Mouse (Mus musculus) hindbrain, embryonic 14.5 days (tissue): ENCODE measurements around the gene Mlip. TPM values are rescaled to one million over a fixed set of nuclear protein-coding genes. Genes with fewer than 3 reads are reported as not detected.

Source experiments
- ATAC-seq: fragments of 200-750 bp; cut with Nextera tagmentation; 2 replicates; pipeline ENCODE4 v1.8.0; 2017; ENCODE audit warnings: moderate number of reproducible peaks, mild to moderate bottlenecking, moderate TSS enrichment, moderate library complexity; ENCODE audit not compliant: low FRiP score
- DNase-seq: peaks from one replicate; pipeline ENCODE4 v3.0.0-alpha.2; 2015; ENCODE audit warnings: low spot score
- H3K27ac ChIP-seq: fragments of 300-500 bp; sonication (generic); 2 replicates; pipeline ENCODE4 v1.5.1; 2014; ENCODE audit warnings: mild to moderate bottlenecking, moderate library complexity
- H3K27me3 ChIP-seq: fragments of 300-500 bp; sonication (generic); 2 replicates; pipeline ENCODE4 v1.6.1; 2014; ENCODE audit warnings: mild to moderate bottlenecking, low read length, mixed read lengths; ENCODE audit not compliant: control insufficient read depth, insufficient read depth
- H3K36me3 ChIP-seq: fragments of 300-500 bp; sonication (generic); replicated peaks from 2 replicates; pipeline ENCODE4 v1.6.1; 2014; ENCODE audit not compliant: control insufficient read depth, insufficient read depth
- H3K4me1 ChIP-seq: fragments of 300-500 bp; sonication (generic); replicated peaks from 2 replicates; pipeline ENCODE4 v1.6.1; 2014; ENCODE audit warnings: antibody characterized with exemption, low read length, mixed read lengths; ENCODE audit not compliant: control insufficient read depth, insufficient read depth
- H3K4me2 ChIP-seq: fragments of 300-500 bp; sonication (generic); replicated peaks from 2 replicates; pipeline ENCODE4 v1.6.1; 2014; ENCODE audit warnings: mild to moderate bottlenecking, moderate library complexity
- H3K4me3 ChIP-seq: fragments of 300-500 bp; sonication (generic); replicated peaks from 2 replicates; pipeline ENCODE4 v1.5.1; 2014; ENCODE audit warnings: mild to moderate bottlenecking, low read length
- H3K9ac ChIP-seq: fragments of 300-500 bp; sonication (generic); 2 replicates; pipeline ENCODE4 v1.6.1; 2014
- H3K9me3 ChIP-seq: fragments of 300-500 bp; sonication (generic); 2 replicates; pipeline ENCODE4 v1.6.1; 2016; ENCODE audit warnings: low read length; ENCODE audit not compliant: control insufficient read depth
- WGBS: fragments of 180-500 bp; shearing (Covaris S2); extraction: QIAGEN DNeasy Blood & Tissue Kit; methylation state at CpG from one replicate; pipeline ENCODE4 v1.1.7; 2014; 5-methylcytosine and 5-hydroxymethylcytosine counted together
- polyA plus RNA-seq: library from polyadenylated mRNA; unstranded; fragments of >200 nt; fragmentation: Nextera tagmentation; extraction: Ambion mirVana; gene quantifications from 2 replicates; pipeline ENCODE4 v1.2.1, GENCODE M21; 2014

Gene Mlip
- polyA plus RNA-seq, 1 experiment from 2014 or later = 1.4 TPM

DNA sequence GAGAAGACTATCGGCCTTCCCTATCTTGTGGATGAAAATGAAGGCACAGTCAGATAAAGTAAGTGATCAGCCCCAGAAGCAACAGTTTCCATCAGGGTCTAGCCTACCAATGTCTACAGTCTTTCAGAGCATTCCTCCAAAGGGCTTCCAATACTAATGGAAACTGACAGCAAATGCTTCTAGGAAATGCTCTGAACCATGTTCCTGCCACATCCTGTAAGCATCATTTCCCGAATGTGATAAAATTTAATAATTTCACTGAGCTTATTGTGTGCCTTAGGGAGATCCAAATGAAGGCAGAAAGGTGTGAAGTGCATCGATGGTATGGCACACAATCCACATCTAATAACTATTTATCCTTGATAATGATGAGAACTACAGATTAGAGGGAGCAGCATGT, 173.3 kb downstream of the Mlip start:
- Histone ChIP-seq H3K9me3 (no peaks in the 10 kb centered on the region), H3K36me3 (no peaks in the 10 kb centered on the region), H3K4me2 (no peak overlapping the region), H3K4me1 (no peaks in the 10 kb centered on the region), H3K4me3 (no peak overlapping the region), H3K9ac (no peak overlapping the region), H3K27me3 (no peaks in the 10 kb centered on the region), H3K27ac (no peak overlapping the region)
- ATAC-seq = no peak
- 84% methylated on average over 3 of the region's 3 CpGs for WGBS
- no peak for DNase-seq

- ATAC-seq = no peak
Measured at GRCm38 (mm10) chr9:77175870-77176269, 176.9 kb downstream of the Mlip start.

DNA sequence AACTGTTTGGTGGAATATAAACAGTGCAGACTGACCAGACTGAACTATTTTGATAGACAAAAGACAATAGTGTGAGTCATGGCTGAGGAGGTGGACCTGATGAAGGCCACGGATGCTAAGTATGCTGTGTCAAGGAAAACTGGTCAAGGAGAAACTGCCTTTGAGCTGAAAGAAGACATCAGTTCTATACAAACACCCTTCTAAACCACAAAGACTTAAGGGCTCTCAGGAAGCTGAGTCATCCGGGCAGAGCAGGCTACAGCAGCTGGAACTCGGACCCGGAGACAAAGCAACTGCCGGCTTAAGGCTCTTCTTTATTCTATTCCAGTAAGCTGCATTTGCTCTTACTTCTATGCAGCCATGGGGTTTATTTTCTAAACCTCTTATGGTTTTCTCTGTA, 180.7 kb downstream of the Mlip start:
- no peak overlapping the region for H3K4me2 ChIP-seq
- no peaks in the 10 kb centered on the region for H3K36me3 ChIP-seq
- no peak overlapping the region for H3K9ac ChIP-seq
- H3K4me3 ChIP-seq = no peak overlapping the region
- 61% methylated on average over 5 of the region's 5 CpGs for WGBS
- ATAC-seq (no peak), DNase-seq (no peak)
- H3K9me3 ChIP-seq = no peaks in the 10 kb centered on the region
- no peak overlapping the region for H3K27ac ChIP-seq
- no peaks in the 10 kb centered on the region for H3K4me1 ChIP-seq
- H3K27me3 ChIP-seq = no peaks in the 10 kb centered on the region

More at GRCm38 (mm10) chr9:77175870-77176269, 176.9 kb downstream of the Mlip start:
- H3K27ac ChIP-seq = no peak overlapping the region
- H3K4me1 ChIP-seq = no peaks in the 10 kb centered on the region
- no peak overlapping the region for H3K9ac ChIP-seq
- H3K9me3 ChIP-seq = no peaks in the 10 kb centered on the region
- DNase-seq = no peak
- no peak overlapping the region for H3K4me2 ChIP-seq
- no peaks in the 10 kb centered on the region for H3K36me3 ChIP-seq
- no peaks in the 10 kb centered on the region for H3K27me3 ChIP-seq
- no peak overlapping the region for H3K4me3 ChIP-seq
- 67% methylated on average over 3 of the region's 3 CpGs for WGBS

DNA sequence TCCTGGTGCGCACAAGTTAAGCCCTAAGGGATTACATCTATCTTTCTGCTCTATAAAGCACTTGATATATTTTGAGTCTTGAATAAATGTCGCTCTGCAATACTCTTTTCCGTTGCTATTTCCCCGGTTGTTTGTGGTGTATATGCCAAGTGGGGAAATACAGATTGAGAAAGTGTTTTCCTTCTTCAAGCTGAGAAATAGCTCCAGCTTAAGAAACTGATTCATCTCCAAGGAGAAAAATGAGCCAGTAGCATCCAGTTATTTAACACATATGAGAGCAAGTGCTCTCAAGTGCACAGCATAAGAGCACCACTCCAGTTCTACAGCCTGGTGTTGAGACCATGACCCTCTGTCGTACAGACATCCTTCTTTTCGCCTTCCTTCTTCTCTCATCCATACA, 186.9 kb downstream of the Mlip start:
- 85% methylated on average over 6 of the region's 6 CpGs for WGBS
- Histone ChIP-seq H3K9me3 (no peaks in the 10 kb centered on the region), H3K4me1 (no peaks in the 10 kb centered on the region), H3K4me2 (no peak overlapping the region), H3K36me3 (no peaks in the 10 kb centered on the region), H3K27me3 (no peaks in the 10 kb centered on the region), H3K27ac (no peak overlapping the region), H3K9ac (no peak overlapping the region), H3K4me3 (no peak overlapping the region)
- ATAC-seq (no peak), DNase-seq (no peak)

DNA sequence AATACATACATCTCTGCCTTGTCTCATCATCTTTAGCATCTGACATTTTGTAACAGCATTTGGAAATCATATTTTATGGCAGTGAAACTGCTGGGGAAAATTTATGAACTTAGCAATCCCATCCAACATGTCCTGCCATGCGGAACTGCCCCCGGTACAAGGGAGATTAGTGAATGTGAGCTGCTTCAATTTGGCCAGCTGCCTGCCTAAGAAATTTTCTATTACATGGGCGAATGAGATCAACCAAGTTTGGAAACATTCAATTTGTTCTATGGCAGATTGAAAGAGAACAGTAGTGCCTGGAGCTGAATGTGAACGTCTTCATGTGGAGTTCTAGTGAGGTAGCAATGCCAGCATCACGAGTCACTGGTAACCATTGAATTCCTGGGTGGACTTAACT, 191.0 kb downstream of the Mlip start:
- Histone ChIP-seq H3K27me3 (no peaks in the 10 kb centered on the region), H3K9me3 (no peaks in the 10 kb centered on the region), H3K36me3 (no peaks in the 10 kb centered on the region), H3K4me2 (no peak overlapping the region), H3K9ac (no peak overlapping the region), H3K4me3 (no peak overlapping the region), H3K27ac (no peak overlapping the region), H3K4me1 (no peaks in the 10 kb centered on the region)
- ATAC-seq (no peak), DNase-seq (peak; percentile 32)
- WGBS = 60% methylated on average over 5 of the region's 5 CpGs

- no peak for ATAC-seq
- no peak for DNase-seq
- no peaks in the 10 kb centered on the region for H3K4me1 ChIP-seq
- no peak overlapping the region for H3K4me2 ChIP-seq
- H3K27ac ChIP-seq = no peak overlapping the region
- H3K4me3 ChIP-seq = no peak overlapping the region
- no peaks in the 10 kb centered on the region for H3K27me3 ChIP-seq
- H3K9me3 ChIP-seq = no peaks in the 10 kb centered on the region
- 84% methylated on average over 4 of the region's 4 CpGs for WGBS
- H3K9ac ChIP-seq = no peak overlapping the region
- no peaks in the 10 kb centered on the region for H3K36me3 ChIP-seq
Measured at GRCm38 (mm10) chr9:77160277-77160926, 192.4 kb downstream of the Mlip start.

GRCm38 (mm10) chr9:77148518-77149257, 204.1 kb downstream of the Mlip start:
- no peaks in the 10 kb centered on the region for H3K9me3 ChIP-seq
- no peaks in the 10 kb centered on the region for H3K36me3 ChIP-seq
- DNase-seq = no peak
- H3K4me1 ChIP-seq = no peaks in the 10 kb centered on the region
- no peak overlapping the region for H3K4me3 ChIP-seq
- no peak overlapping the region for H3K4me2 ChIP-seq
- ATAC-seq = no peak
- H3K27me3 ChIP-seq = no peaks in the 10 kb centered on the region
- H3K27ac ChIP-seq = no peak overlapping the region
- 95% methylated on average over 3 of the region's 3 CpGs for WGBS
- H3K9ac ChIP-seq = no peak overlapping the region

DNA sequence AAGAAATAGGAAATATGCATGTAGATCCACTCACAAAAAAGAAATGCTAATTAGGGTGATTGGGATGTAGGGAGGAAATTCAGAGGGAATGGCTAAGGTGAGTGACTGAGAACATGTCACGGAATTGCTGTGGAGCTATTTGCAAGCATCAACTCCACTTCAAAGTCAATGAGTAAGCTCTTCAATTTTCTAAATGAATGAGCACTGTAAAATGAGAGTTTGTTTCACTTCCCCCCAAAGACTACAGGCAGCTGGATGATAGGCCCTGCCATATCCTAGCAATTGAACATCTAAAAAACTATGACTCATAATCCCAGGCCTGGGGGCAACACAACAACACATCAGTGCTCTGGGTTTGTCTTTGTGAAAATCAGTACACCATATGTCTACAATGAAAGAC, 233.0 kb downstream of the Mlip start:
- DNase-seq (no peak), ATAC-seq (no peak)
- Histone ChIP-seq H3K27ac (no peak overlapping the region), H3K4me1 (no peaks in the 10 kb centered on the region), H3K9ac (no peak overlapping the region), H3K27me3 (no peaks in the 10 kb centered on the region), H3K4me3 (no peak overlapping the region), H3K9me3 (no peaks in the 10 kb centered on the region), H3K4me2 (no peak overlapping the region), H3K36me3 (no peaks in the 10 kb centered on the region)
- WGBS = 76% methylated on average over 1 of the region's 1 CpGs

DNA sequence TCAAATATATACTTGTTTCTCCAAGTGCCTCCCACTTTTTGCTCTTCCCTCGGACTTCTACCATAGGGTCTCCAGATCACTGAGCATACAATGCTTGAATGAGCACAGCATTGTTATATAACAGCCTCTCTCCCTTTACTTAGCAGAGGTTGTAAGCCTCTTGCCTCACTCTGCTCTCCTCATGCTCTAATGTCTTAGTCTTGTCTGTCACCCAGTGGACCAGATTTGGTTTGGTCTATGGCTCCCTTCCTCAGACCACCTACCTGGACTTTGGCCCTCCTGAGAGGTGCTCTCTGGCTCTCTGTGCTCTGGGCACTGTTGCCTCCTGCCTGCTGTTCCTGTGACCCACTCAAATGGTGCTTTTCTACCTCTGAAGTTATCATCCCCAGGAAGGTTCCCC, 255.9 kb downstream of the Mlip start:
- Histone ChIP-seq H3K27ac (no peak overlapping the region), H3K9me3 (no peaks in the 10 kb centered on the region), H3K4me3 (no peak overlapping the region), H3K36me3 (no peaks in the 10 kb centered on the region), H3K9ac (no peak overlapping the region), H3K27me3 (no peaks in the 10 kb centered on the region), H3K4me1 (no peaks in the 10 kb centered on the region), H3K4me2 (no peak overlapping the region)
- DNase-seq (no peak), ATAC-seq (no peak)
- WGBS = 74% methylated on average over 1 of the region's 1 CpGs
